Mouse (Mus musculus): ENCODE measurements around the gene Ppp1r14d.

GRCm38 (mm10) chr2:119209176-119209507, 20.6 kb downstream of the Ppp1r14d start:
- no peak for TF ChIP-seq GATA1 (IDR thresholded peaks at IDR 0.05; ENCODE audit: low read length)
- no peak for TF ChIP-seq TAL1 (IDR thresholded peaks at IDR 0.05; ENCODE audit: low read length)

All from erythroblast, embryonic 14.5 days (primary cell).